Mouse (Mus musculus) ES-Bruce4 (cell line): ENCODE results near the gene Fryl. TPM values are rescaled to one million over a fixed set of nuclear protein-coding genes. Genes with fewer than 3 reads are reported as not detected.

ENCODE experiments used
- H3K27ac ChIP-seq: 2 replicates; pipeline ENCODE4 v1.5.1; 2012; ENCODE audit warnings: low read length, inconsistent platforms; ENCODE audit not compliant: insufficient read depth
- H3K27me3 ChIP-seq: 2 replicates; pipeline ENCODE4 v1.6.1; 2012; ENCODE audit warnings: mild to moderate bottlenecking, low read length, inconsistent platforms; ENCODE audit not compliant: control insufficient read depth, poor library complexity, insufficient read depth, severe bottlenecking
- H3K36me3 ChIP-seq: 2 replicates; pipeline ENCODE4 v1.6.1; 2012; ENCODE audit warnings: inconsistent platforms, mild to moderate bottlenecking, low read length, moderate library complexity; ENCODE audit not compliant: control insufficient read depth, poor library complexity, insufficient read depth, severe bottlenecking
- H3K4me1 ChIP-seq: one replicate; pipeline ENCODE4 v1.8.1; 2011; ENCODE audit warnings: low read length; ENCODE audit not compliant: control insufficient read depth, insufficient read depth
- H3K4me3 ChIP-seq: 2 replicates; pipeline ENCODE4 v1.5.1; 2011; ENCODE audit warnings: low read depth, mild to moderate bottlenecking, low read length
- H3K9ac ChIP-seq: 2 replicates; pipeline ENCODE4 v1.6.1; 2012; ENCODE audit warnings: low read depth, mild to moderate bottlenecking, inconsistent platforms; ENCODE audit not compliant: poor library complexity, severe bottlenecking
- H3K9me3 ChIP-seq: replicated peaks from 2 replicates; pipeline ENCODE4 v1.6.1; 2012; ENCODE audit warnings: mild to moderate bottlenecking, low read length, inconsistent platforms; ENCODE audit not compliant: control insufficient read depth, poor library complexity, insufficient read depth, severe bottlenecking
- CTCF ChIP-seq: IDR thresholded peaks from one replicate; pipeline ENCODE4 v1.8.1; 2011; ENCODE audit warnings: low read depth, low read length
- EP300 ChIP-seq: IDR thresholded peaks from 2 replicates; pipeline ENCODE4 v1.6.1; 2011; ENCODE audit warnings: low read depth, low read length; ENCODE audit not compliant: insufficient read depth
- POLR2A ChIP-seq: IDR thresholded peaks from one replicate; pipeline ENCODE4 v1.8.1; 2011; ENCODE audit warnings: low read length; ENCODE audit not compliant: insufficient read depth
- polyA plus RNA-seq: library from polyadenylated mRNA; stranded (reverse); fragments of >200 nt; gene quantifications from 2 replicates; pipeline ENCODE4 v1.2.4, GENCODE M21; 2011; ENCODE audit warnings: low read depth; ENCODE audit not compliant: missing spikeins, insufficient read depth, insufficient read length

The Fryl gene
- polyA plus RNA-seq, 1 experiment: 94.8 TPM

DNA sequence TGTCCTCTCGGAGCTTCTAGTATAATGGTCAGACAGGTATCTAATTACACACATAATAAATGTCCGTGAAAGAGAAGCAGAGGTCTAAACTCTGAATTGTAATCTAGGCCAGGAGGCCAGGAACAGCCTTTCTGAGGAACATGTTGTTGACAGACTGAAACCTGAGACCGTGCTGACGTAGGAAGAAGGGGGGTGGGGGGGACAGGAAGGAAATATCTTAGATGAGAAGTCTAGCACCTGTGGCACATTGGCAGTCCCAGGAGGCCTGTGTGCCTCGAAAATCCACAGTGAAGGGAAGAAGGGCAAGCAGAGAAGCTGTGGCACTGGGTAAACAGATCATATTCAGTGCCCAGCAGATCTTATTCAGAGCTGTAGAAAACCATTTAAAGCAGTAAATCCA, 9.0 kb upstream of the Fryl start:
- TF ChIP-seq EP300 (no peak), CTCF (no peak), POLR2A (no peak)
- H3K9ac ChIP-seq: no peak overlapping the region
- H3K9me3 ChIP-seq: 0 out of 2 replicates have a peak, but pooled peaks cover 3% of the 10 kb centered on the region
- H3K4me1 ChIP-seq: no peaks in the 10 kb centered on the region
- no peak overlapping the region for H3K4me3 ChIP-seq
- no peaks in the 10 kb centered on the region for H3K36me3 ChIP-seq
- H3K27ac ChIP-seq: no peak overlapping the region
- H3K27me3 ChIP-seq: no peaks in the 10 kb centered on the region; the same call in 1 of the 2 replicates

DNA sequence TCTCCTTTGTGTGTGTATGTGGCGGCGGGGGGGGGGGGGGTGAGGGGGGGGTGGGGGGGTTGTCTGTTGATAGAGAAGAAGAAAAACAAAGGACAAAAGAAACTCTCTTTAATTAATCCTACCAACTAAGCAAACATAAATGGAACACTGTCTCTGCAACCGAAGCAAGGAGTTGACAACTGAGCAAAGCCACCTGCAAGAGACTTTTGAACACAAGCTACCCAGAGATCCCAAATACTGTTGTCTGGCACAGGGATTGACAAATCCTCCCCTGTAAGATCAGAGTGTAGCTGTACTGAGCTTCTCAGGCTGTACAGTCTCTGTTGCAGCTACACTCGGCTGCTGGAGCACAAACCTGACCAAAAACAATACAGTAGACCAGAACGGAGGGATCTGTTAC, 7.7 kb upstream of the Fryl start:
- no peak for TF ChIP-seq EP300
- no peak for TF ChIP-seq POLR2A
- TF ChIP-seq CTCF: no peak
- Histone ChIP-seq H3K4me3 (no peak overlapping the region), H3K36me3 (no peaks in the 10 kb centered on the region), H3K9me3 (0 out of 2 replicates have a peak, but pooled peaks cover 3% of the 10 kb centered on the region), H3K4me1 (no peaks in the 10 kb centered on the region), H3K27ac (no peak overlapping the region), H3K9ac (no peak overlapping the region), H3K27me3 (no peaks in the 10 kb centered on the region; the same call in 1 of the 2 replicates)

DNA sequence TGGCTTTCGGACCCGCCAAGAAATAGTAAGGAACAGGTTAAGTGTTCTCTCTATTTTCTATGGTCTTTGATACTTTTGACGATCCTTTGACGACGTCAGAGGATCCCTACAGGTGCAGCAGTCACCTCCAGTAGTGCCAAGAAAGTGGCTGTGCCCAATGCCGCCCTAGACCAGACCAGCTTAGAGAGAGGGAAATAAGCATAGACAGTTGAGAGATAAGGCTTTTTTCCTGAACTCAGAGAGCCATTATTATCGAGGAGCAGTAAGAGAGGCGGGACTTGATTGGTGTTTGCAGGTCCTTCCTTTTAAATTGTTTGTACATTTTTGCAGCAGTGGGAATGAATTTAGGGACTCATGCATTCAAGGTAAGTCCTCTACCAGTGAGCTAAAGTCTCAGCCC, 1.3 kb upstream of the Fryl start:
- no peaks in the 10 kb centered on the region; the same call in 1 of the 2 replicates for H3K27me3 ChIP-seq
- no peak overlapping the region for H3K4me3 ChIP-seq
- peak overlapping the region; percentile 63; the same call in 1 of the 2 replicates for H3K9ac ChIP-seq
- no peak overlapping the region for H3K27ac ChIP-seq
- no peaks in the 10 kb centered on the region for H3K4me1 ChIP-seq
- no peak for TF ChIP-seq CTCF
- no peak for TF ChIP-seq POLR2A
- TF ChIP-seq EP300: no peak
- no peaks in the 10 kb centered on the region for H3K9me3 ChIP-seq
- no peaks in the 10 kb centered on the region for H3K36me3 ChIP-seq

DNA sequence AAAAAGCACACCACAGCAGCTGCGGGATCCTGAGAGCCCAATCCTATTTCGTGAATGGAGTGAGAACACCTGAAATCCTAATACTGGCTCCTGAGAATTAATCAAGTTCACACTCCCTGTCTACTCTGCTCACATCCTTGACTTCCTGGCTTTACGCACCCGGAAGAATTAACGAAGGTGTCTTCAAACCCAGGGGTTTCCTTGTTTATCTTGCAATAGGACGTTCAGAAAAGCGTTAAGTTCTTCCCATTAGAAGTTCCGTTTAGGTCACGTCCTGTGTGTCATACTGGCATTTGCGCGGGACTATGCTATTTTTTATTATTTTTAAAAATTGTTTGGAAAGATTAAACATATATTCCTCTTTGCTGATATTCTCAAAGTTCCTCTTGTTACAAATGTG, 677 bp upstream of the Fryl start:
- Histone ChIP-seq H3K9ac (peak overlapping the region; percentile 63), H3K36me3 (no peaks in the 10 kb centered on the region), H3K27ac (no peak overlapping the region)

DNA sequence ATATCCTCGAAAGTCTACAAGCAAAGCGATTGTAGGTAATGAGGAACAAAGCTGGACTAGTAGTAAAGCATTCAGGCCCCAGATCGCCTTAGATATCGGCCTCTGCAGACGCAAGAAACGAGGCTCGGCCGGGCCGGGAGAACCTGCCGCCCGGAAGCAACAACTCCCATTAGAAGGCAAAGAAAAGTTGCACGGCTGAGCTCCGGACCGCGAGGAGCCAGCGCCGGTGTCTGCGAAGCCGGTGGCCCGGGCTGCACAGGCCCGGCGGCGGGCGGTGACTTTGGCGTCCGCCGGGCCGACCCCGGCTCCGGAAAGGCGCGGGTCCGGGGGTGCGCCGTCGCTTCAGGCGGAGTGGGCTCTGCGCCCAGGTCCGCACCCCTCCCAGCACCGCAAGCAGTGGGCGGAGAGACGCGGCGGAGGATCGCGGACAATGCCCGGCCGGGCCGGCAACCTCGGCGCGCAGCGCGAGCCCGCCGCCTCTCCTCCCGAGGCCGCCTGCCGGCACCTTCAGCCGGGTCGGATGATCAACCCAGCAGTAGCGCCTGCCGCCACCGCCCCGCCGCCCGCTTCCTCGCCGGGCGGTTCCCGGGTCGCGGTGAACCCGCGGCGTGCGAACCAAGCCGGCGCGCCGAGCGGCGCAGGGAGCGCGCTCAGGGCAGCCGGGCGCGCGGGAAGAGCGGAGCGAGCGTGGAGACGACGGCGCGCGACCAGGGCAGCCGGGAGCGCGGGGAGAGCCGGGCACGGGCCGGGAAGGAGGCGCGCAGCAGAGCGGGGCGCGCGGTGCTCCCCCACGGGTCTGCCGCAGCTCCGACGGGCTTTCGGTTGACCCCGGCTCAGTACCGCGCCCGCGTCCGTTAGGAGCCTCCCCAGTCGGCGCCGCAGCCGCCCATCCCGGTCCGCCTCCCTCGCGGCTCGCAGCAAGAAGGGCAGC, 833 bp downstream of the Fryl start:
- TF ChIP-seq CTCF: no peak
- TF ChIP-seq POLR2A: no peak
- TF ChIP-seq EP300: no peak
- H3K27ac ChIP-seq: peak overlapping the region; percentile 63
- no peaks in the 10 kb centered on the region; the same call in 1 of the 2 replicates for H3K27me3 ChIP-seq
- no peaks in the 10 kb centered on the region for H3K4me1 ChIP-seq
- peak overlapping the region; percentile 97 for H3K9ac ChIP-seq
- H3K4me3 ChIP-seq: peak overlapping the region; percentile 93
- H3K36me3 ChIP-seq: no peaks in the 10 kb centered on the region
- no peaks in the 10 kb centered on the region for H3K9me3 ChIP-seq

More for the DNA sequence above, 677 bp upstream of the Fryl start:
- TF ChIP-seq POLR2A (no peak), CTCF (no peak), EP300 (no peak)
- H3K27me3 ChIP-seq: no peaks in the 10 kb centered on the region; the same call in 1 of the 2 replicates
- H3K4me1 ChIP-seq: no peaks in the 10 kb centered on the region
- peak overlapping the region; percentile 85 for H3K4me3 ChIP-seq
- H3K9me3 ChIP-seq: no peaks in the 10 kb centered on the region

DNA sequence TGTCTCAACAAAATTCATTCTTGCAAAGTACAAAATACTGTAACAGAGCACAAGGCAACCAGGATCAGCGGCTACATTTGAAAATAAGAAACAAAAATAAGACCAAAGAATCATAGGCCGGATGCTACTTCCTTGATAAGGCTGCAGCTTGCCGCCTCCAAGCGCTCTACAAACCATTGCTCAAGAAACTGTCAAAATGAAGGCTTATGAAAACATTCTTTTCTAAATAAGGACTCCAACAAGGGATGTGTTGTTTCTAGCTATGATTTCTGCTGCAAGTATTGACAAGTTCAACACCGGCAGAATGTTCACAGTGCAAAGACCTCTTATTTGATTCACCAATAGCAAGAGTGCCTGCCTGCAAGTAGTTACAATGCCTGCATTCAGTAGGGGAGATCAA, 1.8 kb downstream of the Fryl start:
- H3K9ac ChIP-seq: peak overlapping the region; percentile 97
- H3K27me3 ChIP-seq: no peaks in the 10 kb centered on the region; the same call in 1 of the 2 replicates
- peak overlapping the region; percentile 93 for H3K4me3 ChIP-seq
- H3K9me3 ChIP-seq: no peaks in the 10 kb centered on the region
- no peak overlapping the region for H3K27ac ChIP-seq
- H3K36me3 ChIP-seq: no peaks in the 10 kb centered on the region
- no peaks in the 10 kb centered on the region for H3K4me1 ChIP-seq
- no peak for TF ChIP-seq CTCF
- TF ChIP-seq POLR2A: no peak
- no peak for TF ChIP-seq EP300
